Mouse (Mus musculus): ENCODE measurements around the gene Nid1. TPM values are rescaled to one million over a fixed set of nuclear protein-coding genes. Genes with fewer than 3 reads are reported as not detected.
"Not testable (repeated sequence)": the region's sequence is repeated elsewhere in the genome, so short reads cannot be mapped to it uniquely, and the experiment has no call there.

The Nid1 gene
- polyA plus RNA-seq, 1 experiment from 2014 or later: 0.01 TPM

DNA sequence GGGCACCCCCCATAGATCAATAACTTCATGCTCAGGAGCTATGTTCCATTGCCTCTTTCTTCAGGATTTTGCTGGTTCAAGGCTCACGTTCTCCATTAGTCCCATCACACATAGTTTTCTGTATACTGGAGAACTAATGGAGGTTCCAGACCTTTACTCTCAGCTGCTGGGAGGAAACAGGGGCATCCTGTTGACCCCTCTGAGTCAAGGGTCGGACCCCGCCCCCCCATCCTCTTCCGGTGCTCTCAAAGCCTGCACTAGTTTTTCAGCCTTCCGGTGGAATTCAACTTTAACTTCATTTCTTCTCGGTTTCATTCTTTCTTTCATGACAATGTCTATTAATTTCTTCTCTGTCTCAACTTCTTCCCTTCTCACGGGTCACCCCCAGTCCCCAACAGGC, 1.2 kb upstream of the Nid1 start:
- H3K79me2 ChIP-seq (ENCODE audit: inconsistent target); H3K27ac ChIP-seq; H3K36me3 ChIP-seq (ENCODE audit: inconsistent target); H3K4me3 ChIP-seq (ENCODE audit: inconsistent target): not testable (repeated sequence)
- WGBS (ENCODE audit: missing documents): no CpG with 5 or more reads among the region's 7 CpGs

DNA sequence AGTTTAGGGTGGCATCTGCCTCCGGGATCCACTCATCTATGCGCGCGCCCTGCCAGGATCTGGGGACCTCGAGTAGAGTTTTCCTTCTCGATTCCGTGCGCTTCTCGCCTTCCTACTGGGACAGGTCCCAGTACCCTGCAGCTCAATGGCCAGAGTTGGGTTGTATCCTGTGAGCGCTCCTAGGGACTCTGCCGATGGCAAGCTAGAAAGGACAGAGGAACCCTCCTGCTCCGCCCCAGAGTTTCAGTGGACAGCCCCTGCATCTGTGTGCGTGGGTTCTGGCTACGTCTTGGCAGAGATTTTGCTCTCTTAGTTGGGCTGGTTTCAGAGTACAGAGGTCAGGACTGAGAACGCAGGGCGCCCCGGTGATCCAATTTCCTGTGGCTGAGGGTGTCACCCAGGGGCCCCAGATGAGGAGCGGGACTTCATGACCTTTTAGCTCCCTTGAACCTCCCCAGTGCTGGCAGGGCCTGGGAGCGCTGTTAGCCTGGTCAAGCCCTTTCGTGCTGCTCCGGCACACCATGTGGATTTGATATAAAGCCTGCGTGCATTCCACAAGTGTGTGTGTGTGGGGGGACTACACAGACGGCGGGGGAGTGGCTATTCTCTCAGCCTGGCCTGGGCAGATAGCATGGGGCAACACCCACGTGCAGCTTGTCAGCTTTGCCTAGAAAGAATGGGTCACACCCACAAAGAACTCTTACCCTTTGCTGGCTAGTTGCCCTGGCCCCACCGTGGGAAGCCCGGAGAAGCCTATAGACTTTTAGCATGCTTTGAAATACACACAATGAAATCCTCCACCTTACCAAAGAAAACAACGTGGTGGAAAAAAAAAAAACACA, 982 bp downstream of the Nid1 start:
- WGBS (ENCODE audit: missing documents): 0% methylated on average over 3 of the region's 28 CpGs
- not testable (repeated sequence) for H3K36me3 ChIP-seq (ENCODE audit: inconsistent target); H3K79me2 ChIP-seq (ENCODE audit: inconsistent target); H3K27ac ChIP-seq; H3K4me3 ChIP-seq (ENCODE audit: inconsistent target)

DNA sequence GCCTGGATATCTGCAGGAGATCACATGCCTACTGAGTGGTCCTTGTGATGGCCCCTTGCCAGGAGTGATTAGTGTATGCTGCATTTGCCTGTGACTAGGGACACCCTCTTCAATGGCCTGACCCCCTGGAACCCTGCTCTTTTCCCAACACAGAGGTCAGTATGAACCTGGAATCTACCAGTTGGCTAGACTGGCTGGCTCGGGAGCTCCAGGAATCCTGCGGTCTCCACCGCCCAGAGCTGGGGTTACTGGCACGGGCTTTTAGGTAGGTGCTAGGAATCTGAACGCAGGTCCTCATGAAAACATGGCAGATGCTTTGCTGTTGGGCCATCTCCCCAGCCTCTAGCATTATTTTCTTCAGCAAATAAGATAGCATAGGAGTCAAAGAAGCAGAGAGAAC, 8.2 kb downstream of the Nid1 start:
- not testable (repeated sequence) for H3K27ac ChIP-seq; H3K79me2 ChIP-seq (ENCODE audit: inconsistent target); H3K36me3 ChIP-seq (ENCODE audit: inconsistent target); H3K4me3 ChIP-seq (ENCODE audit: inconsistent target)
- WGBS (ENCODE audit: missing documents): 97% methylated on average over 5 of the region's 5 CpGs

DNA sequence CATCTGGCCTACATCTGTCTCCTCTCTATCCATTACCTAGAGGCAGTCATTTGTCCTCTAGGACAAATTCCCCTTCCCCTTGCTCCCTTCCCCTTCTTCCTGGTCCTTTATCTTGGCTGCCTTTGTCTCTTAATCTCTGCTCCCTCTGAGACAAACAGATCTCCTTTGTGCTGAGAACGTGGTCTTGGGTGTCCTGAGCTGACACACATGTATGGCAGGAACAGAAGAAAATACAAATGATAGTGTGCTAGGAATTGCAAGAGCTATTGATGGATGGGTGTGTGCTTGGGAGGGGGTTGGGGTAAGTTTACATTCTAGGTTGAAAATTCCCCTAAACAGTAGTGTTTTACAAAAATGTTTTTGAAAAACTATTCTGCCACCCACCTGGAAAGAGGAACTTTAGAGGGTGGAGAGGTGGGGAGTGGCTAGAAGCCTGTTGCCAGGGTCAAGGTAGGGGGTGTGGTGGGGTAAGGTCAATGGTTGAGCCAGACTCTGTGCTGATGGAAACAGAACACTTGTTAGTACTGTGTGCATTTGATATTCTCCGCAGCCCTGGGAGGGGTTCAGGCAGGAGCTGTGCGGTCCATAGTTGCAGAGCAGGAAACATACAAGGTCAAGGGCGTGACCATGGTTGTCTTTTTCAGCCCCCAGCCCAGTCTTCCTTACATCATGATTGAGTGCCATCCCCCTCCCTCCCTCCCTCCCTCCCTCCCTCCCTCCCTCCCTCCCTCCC, 9.5 kb downstream of the Nid1 start:
- H3K27ac ChIP-seq; H3K4me3 ChIP-seq (ENCODE audit: inconsistent target); H3K36me3 ChIP-seq (ENCODE audit: inconsistent target); H3K79me2 ChIP-seq (ENCODE audit: inconsistent target): not testable (repeated sequence)
- 96% methylated on average over 3 of the region's 4 CpGs for WGBS (ENCODE audit: missing documents)

DNA sequence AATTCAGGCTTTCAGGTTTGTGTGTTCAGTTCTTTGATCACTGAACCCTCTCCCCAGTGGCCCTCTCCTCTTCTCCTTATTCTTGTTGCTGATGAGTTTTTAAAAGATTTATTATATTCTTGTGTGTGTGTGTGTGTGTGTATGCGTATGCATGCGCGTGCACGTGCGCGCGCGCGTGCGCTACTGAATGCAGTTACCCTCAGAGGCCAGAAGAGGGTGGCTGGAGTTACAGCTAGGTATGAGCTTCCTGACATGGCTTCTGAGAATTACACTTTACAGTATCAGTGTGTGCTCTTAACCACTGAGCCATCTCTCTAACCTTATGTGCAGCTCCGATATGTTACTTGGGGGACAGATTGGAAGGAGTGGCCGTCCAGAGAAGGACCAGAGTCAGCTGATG, 12.6 kb downstream of the Nid1 start:
- not testable (repeated sequence) for H3K79me2 ChIP-seq (ENCODE audit: inconsistent target); H3K27ac ChIP-seq; H3K36me3 ChIP-seq (ENCODE audit: inconsistent target); H3K4me3 ChIP-seq (ENCODE audit: inconsistent target)
- WGBS (ENCODE audit: missing documents): 92% methylated on average over 12 of the region's 12 CpGs

DNA sequence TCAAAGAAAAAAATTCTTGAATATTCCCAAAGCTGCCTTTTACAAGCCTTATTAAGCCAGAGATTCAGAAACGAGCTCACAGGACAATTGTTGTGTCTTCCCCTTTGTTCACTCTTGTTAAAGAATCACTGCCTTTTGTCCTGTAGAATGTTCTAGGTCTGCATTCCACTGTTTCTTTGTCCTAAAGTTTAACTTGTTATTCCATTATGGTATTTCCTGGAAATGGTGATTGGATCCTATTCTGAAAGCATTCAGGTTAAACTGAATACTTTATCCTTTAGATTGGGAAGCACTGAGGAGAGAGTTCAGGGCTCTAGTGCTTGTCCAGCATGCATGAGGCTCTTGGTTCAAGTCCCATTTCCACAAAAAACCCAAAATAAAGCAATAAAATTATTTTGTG, 13.6 kb downstream of the Nid1 start:
- not testable (repeated sequence) for H3K79me2 ChIP-seq (ENCODE audit: inconsistent target); H3K36me3 ChIP-seq (ENCODE audit: inconsistent target); H3K4me3 ChIP-seq (ENCODE audit: inconsistent target); H3K27ac ChIP-seq
- 88% methylated on average over 1 of the region's 1 CpGs for WGBS (ENCODE audit: missing documents)

DNA sequence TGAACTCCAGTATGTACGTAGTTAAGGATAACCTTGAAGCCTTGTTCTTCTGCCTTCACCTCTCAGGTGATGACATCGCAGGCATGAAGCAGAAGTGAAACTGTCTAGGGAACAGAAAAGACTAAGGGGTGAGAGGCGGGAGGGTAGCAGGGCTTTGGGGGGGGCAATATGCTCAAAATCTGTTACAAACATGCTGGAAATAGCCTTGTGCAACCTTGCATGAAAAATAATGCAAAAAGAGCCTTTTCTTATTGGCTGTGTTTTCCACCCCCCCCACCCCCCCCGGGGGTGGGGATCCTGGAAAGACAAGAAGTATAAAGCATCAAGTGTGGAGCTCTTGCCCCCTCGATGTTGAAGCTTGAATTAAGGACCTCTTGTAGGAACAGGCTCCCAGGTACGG, 16.0 kb downstream of the Nid1 start:
- not testable (repeated sequence) for H3K79me2 ChIP-seq (ENCODE audit: inconsistent target); H3K27ac ChIP-seq; H3K36me3 ChIP-seq (ENCODE audit: inconsistent target); H3K4me3 ChIP-seq (ENCODE audit: inconsistent target)
- WGBS (ENCODE audit: missing documents): 78% methylated on average over 6 of the region's 6 CpGs

DNA sequence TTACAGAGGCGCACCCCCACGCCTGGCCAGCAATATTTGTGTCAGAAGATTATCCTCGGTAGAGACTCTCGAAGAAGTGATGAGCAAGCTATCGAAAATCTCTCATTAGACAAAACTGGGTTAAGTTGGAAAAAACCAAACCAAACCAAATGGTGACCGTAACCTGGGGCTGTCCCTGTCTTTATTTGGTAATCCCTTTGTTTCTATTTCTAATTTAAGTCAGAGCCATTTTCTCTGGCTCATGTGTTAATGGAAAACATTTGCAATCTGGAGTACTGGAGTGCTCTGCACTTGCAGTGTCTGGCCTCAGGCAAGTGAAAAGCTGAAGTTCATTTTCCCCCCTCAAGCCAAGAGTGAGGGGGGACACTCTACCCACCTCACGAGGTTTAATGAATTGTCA, 16.9 kb downstream of the Nid1 start:
- not testable (repeated sequence) for H3K27ac ChIP-seq; H3K4me3 ChIP-seq (ENCODE audit: inconsistent target); H3K79me2 ChIP-seq (ENCODE audit: inconsistent target); H3K36me3 ChIP-seq (ENCODE audit: inconsistent target)
- 95% methylated on average over 5 of the region's 7 CpGs for WGBS (ENCODE audit: missing documents)

DNA sequence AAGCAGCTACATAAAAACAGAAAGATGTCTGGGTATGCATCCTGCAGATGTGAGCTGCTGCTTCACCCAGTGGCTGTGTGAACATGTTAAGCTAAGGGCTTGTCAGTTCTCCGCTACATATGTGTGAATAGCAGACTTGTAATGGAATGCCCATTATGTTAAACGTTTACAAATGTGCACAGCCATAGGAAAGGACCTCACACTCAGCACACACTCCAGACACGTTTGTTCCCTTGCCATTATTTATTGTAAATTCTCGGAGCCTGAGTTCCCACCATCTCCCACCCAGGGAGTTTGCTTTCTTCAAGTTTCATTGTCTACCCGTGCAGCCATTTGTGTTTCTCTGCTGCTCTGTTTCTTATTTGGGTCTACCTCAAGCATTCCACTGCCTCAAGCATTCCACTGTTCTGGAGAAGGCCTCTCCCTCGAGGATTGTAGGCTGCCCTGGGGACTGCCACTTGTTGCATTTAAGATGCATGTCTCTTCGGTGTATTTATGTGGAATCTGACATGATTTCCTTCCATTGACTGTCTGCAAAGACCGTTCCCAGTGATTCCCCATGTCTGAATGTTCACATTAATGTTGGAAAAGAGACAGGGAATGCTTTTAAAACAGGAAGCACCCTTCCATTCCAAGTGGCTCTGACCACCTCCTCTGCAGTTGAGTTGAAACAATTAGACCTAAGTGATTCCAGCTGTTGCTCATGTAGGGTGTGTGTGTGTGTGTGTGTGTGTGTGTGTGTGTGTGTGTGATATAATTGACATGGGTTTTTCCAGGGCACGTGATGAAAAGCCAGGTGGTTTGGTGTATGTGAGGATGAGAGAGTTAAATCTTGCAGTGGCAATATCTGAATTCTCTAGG, 18.5 kb downstream of the Nid1 start:
- WGBS (ENCODE audit: missing documents): 54% methylated on average over 6 of the region's 9 CpGs
- H3K27ac ChIP-seq; H3K36me3 ChIP-seq (ENCODE audit: inconsistent target); H3K4me3 ChIP-seq (ENCODE audit: inconsistent target); H3K79me2 ChIP-seq (ENCODE audit: inconsistent target): not testable (repeated sequence)

DNA sequence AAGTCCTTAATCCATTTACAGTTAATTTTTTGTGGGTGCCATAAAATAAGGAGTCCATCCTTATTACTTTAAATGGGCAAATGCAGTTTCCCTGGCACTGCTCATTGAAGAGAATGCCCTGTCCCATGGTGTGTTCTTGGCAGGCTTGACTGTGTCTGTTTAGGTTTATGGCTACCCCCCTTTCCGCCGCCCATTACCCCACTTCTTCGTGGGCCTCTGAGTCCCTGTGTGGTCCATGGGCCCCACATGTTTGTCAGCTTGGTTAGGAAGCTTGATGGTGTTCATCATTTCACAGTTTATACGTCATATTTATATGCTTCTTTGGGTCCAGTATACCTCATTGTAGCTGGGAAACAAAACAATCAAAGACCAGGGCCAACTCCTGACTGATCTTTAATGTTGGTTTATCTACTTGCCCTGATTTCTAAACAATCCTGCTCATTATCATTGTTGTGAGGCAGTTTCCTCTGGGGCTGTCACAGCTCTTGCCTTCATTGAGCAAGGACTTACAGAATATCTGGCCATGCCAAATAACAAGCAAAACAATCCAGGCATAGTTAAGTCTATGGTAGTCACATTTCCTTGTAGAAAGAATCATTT, 20.9 kb downstream of the Nid1 start:
- WGBS (ENCODE audit: missing documents): 89% methylated on average over 4 of the region's 4 CpGs
- H3K36me3 ChIP-seq (ENCODE audit: inconsistent target): no peaks in the 10 kb centered on the region
- no peak overlapping the region for H3K27ac ChIP-seq
- H3K4me3 ChIP-seq (ENCODE audit: inconsistent target): no peak overlapping the region
- H3K79me2 ChIP-seq (ENCODE audit: inconsistent target): no peaks in the 10 kb centered on the region

DNA sequence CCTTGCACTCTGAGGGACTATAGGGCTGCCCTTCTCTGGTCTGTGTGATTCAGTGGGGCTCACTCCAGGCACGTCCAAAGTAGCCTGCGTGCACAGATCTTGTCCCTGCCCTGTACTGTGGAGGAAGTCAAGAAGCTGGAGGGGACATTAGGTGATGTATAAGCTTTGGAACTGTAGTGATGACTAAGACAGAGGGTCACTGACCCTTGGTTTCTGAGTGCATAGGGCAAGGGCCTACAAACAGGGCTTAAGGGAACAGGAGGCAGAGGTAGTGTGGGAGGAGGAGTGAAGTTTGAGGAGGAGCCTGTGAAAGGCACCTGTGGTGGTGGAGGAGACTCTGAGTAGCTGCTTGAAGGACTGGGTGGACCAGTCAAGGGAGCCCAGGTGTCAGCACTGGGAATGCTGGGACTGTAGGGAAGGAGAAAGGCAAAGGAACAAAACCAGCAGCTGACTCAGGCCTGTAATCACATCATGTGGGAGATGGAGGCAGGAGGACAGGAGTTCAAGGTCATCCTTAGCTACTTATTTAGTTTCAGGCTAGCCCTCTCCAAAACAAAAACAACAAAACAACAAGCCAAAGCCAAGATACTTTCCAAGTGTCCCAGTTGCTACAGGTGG, 23.3 kb downstream of the Nid1 start:
- H3K27ac ChIP-seq: no peak overlapping the region
- no peak overlapping the region for H3K4me3 ChIP-seq (ENCODE audit: inconsistent target)
- H3K36me3 ChIP-seq (ENCODE audit: inconsistent target): no peaks in the 10 kb centered on the region
- H3K79me2 ChIP-seq (ENCODE audit: inconsistent target): no peaks in the 10 kb centered on the region
- WGBS (ENCODE audit: missing documents): 100% methylated on average over 2 of the region's 2 CpGs

DNA sequence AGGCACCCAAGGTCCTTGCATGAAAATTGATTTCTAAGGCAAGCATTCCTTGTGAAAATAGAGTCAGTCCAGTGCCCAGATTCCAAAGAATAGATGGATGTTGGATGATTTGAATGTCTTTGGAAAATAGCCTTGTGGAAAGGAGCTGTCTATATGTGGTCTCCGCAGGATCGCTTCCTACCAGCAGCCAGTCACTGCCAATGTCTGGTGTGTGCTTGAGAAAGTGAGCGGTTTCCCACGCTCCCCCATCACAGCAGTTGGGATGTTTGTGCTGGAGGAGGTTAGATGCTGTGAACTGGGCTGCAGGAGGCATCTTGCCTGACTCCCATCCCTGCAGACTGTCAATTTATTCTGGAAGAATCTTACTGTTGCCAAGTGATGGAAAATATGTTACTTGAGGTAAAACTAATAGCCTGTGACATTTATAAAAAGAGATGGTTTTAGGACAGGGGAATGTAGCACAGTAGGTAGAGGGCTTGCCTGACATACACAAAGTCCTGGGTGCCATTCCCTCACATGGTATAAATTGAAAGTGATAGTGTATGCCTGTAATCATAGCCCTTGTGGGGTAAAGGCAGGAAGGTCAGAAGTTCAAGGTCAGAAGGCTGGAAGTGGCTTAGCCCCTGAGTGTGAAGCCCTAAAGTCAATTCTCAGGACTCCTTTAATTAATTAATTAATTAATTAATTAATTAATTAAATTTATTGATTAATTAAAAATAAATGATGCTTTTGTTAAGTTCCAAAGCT, 24.3 kb downstream of the Nid1 start:
- Histone ChIP-seq H3K36me3 (ENCODE audit: inconsistent target) (no peaks in the 10 kb centered on the region), H3K79me2 (ENCODE audit: inconsistent target) (no peaks in the 10 kb centered on the region), H3K27ac (no peak overlapping the region), H3K4me3 (ENCODE audit: inconsistent target) (no peak overlapping the region)
- WGBS (ENCODE audit: missing documents): 91% methylated on average over 4 of the region's 4 CpGs

DNA sequence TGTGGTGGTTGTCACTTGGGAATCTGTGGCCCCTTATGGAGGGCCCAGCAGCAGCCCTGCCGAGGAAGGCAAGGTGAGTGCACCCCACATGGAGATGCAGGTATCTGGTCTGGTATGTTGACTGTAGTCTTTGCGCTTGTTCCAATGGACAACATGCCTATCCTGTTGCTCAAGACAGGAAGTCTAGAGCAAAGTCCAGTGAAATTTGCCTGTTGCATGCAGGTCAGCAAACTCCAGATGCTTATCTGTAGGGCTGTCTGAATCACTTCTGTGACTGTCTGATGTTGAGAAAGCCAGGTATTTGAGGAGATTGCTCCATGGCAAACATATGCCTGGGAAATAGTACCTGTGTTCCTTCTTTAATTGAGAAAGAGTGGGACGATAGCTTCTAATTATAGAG, 26.6 kb downstream of the Nid1 start:
- WGBS (ENCODE audit: missing documents): 95% methylated on average over 3 of the region's 3 CpGs
- Histone ChIP-seq H3K4me3 (ENCODE audit: inconsistent target) (no peak overlapping the region), H3K27ac (no peak overlapping the region), H3K79me2 (ENCODE audit: inconsistent target) (no peaks in the 10 kb centered on the region), H3K36me3 (ENCODE audit: inconsistent target) (no peaks in the 10 kb centered on the region)

DNA sequence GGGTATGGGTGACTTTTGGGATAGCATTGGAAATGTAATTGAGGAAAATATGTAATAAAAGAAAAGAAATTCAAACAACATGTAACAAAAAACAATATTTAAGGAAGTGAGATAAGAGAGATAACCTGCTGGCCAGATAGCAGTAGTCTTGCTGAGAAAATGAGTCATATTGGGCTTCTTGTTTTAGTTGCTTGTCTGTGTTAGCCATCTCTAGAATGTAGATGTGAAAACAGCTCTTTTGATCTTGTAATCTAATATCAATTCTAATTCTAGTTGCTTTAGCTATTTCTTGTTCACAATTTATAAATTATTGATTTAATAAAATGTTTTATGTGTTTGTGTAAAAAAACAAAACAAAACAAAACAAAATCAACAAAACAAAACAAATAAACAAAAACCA, 29.9 kb downstream of the Nid1 start:
- H3K79me2 ChIP-seq (ENCODE audit: inconsistent target); H3K27ac ChIP-seq; H3K36me3 ChIP-seq (ENCODE audit: inconsistent target); H3K4me3 ChIP-seq (ENCODE audit: inconsistent target): not testable (repeated sequence)

All from macrophage (primary cell).